Mouse (Mus musculus) thymus, adult 2 months (tissue): ENCODE measurements around the gene Tyw3.

Source experiments
- CTCF ChIP-seq: fragments of 200-500 bp; IDR thresholded peaks from 2 replicates; pipeline ENCODE4 v1.5.1; 2012; ENCODE audit warnings: mild to moderate bottlenecking, control low read depth, low read length, moderate library complexity, borderline replicate concordance; ENCODE audit not compliant: control insufficient read depth, poor library complexity, insufficient read depth; ENCODE audit errors: extremely low read depth
- POLR2A ChIP-seq: fragments of 200-500 bp; IDR thresholded peaks from 2 replicates; pipeline ENCODE4 v1.6.1; 2012; ENCODE audit warnings: mild to moderate bottlenecking, low read length, control low read depth, moderate library complexity; ENCODE audit not compliant: control insufficient read depth, poor library complexity, insufficient read depth; ENCODE audit errors: extremely low read depth

DNA sequence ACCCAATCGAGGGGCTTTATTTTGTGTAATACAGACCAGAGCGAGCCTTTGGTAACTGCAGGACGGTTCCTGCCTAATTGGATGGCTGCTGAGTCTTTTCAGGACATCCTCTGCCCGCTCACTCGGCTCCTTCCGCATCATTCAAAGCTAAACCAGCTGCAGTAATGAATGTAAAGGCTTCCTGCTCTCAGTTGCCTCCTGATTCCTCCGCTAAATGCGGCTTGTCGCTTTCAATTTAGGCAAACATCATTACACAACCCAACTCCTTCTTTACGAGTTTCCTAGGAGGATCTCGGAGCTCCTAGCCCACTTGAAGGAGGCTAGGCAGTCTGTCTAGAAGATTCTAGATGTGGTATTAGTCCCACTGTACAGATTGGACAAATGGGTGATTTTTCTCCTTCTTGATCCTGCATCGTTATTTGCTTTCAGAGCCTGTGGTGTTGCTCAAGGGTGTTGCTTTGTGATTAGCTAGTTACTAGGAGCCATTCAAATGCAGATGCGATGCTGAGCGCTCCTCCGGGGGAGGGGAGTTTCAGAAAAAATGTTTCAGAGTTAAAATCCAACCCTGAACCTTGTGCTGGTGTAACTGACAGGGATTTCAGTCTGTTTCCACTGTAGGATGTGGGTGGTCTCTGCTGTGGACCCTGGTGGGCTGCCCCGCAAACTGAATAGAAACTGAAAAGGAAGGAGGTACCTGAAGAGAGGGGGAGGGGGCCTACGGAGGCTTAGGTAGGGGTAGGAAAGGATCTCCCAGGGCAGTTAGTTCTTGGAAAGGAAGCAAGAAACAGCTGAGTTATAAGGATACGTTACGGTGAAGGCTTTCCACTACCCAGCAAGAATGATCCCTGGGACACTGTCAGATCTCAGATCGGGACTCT is 49.1 kb downstream of the Tyw3 start:
- TF ChIP-seq CTCF (no peak), POLR2A (no peak)
